Mouse (Mus musculus): ENCODE results near the gene Fmo5. TPM values are rescaled to one million over a fixed set of nuclear protein-coding genes. Genes with fewer than 3 reads are reported as not detected.

Gene Fmo5
- polyA plus RNA-seq, 1 experiment, result 9.9 TPM

DNA sequence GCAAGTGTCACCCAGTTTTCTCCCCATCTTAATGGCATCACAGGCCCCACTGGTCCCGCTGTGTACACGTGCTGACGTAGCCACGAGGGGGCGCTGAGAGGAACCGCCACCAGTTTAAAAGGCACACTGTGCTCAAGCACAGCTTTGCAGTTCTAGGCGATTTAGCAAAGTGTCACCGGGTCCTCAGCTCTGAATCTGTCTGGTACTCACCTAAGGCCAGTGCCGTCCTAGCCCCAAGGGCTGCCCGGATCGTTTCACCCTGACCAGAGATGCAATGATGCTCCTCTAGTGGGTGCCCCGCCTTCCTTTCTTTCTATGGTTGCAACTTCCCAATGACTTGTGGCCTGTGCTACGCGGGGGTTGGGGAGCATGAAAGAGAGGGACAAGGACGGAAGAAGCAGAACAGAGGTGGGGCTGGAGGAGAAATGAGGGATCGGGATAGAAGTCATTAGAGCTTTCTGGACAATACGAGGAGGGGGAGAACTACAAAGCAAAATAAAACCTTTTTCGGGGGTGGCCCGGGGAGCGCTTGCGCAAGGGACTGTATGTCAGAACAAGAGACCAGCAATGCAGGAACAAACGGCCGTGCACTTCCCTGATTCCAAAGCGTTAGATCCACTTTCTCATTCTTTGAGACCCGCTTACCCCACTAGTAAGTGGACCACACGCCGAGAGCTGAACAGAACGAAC lies 52.2 kb downstream of the Fmo5 start:
- H3K4me3 ChIP-seq (ENCODE audit: insufficient read depth, low read depth, low read length), result peak overlapping the region; percentile 55
- no peak overlapping the region for H3K27ac ChIP-seq (ENCODE audit: insufficient read depth, low read depth, low read length)
- TF ChIP-seq CTCF (conservative IDR thresholded peaks at IDR 0.05; ENCODE audit: insufficient read depth, insufficient read length, low read depth, low read length) (peak; percentile 75), POLR2A (IDR thresholded peaks at IDR 0.05; ENCODE audit: low read depth, low read length) (no peak)
- WGBS, result 6% methylated on average over 28 of the region's 28 CpGs
- DNase-seq, result peak; percentile 75
- H3K27me3 ChIP-seq (replicated peaks; ENCODE audit: control insufficient read depth, insufficient read depth, low read length), result no peaks in the 10 kb centered on the region
- H3K4me1 ChIP-seq (ENCODE audit: control insufficient read depth, insufficient read depth, low read length), result peaks cover 6% of the 10 kb centered on the region; the same call in 1 of the 2 replicates
- no peaks in the 10 kb centered on the region for H3K36me3 ChIP-seq (ENCODE audit: control insufficient read depth, insufficient read depth, low read length)

DNA sequence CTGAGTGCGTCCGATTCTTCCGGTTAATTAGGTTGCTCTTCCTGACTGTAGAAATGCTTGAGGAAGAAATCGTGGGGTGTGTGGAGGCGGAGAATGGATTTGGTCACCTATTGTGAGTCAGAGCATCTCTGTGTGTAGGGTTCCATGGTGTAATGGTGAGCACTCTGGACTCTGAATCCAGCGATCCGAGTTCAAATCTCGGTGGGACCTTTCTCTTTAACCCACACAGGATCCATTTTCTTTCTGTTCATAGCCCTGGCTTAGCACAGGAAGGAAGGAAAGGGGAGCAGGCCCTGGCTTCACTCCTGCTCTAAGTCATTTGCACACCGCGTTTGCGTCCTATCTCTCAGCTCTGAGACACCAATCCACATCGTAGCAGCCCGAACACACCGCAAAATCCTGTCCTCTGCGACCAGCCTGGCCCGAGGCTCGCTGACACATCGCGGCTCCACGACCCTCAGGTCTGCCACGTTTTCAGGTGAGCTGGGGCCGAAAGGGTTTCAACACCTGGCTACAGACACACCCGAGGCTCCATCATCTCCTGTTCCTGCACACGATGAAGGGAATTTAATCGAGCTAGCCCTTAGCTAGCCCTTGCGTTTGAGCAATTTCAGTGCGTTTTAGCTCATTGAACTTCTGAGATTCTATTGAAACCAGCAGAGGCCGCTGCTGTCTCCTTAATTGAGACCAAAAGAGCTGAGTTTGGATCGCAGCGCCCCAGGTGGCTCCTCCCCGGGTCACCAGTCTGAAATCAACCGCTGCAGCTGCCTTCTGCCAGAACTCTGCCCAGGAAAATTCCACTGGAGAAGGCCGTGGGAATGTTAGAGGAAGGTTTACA lies 52.9 kb downstream of the Fmo5 start:
- no peak for TF ChIP-seq POLR2A (IDR thresholded peaks at IDR 0.05; ENCODE audit: low read depth, low read length)
- TF ChIP-seq CTCF (conservative IDR thresholded peaks at IDR 0.05; ENCODE audit: insufficient read depth, insufficient read length, low read depth, low read length), result peak; percentile 63

DNA sequence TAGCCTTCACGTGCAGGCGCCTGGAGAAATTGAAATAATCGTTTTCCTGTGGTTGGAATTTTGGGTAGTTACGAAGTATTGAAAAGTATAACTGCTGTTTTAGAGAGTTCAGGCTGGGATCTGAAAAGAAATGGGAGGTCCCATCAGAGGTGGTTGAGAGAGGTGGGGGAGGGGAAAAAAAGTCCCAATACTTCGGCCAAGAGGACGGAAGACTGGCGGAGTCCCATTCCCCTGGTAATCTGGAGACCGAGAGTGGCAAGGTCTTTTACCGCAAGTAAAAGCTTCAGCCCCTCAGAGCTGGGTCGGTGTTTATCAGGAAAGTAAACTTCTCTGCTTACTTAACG lies 53.5 kb downstream of the Fmo5 start:
- H3K4me3 ChIP-seq (ENCODE audit: insufficient read depth, low read depth, low read length), result 0 out of 2 replicates have a peak overlapping the region, but pooled peaks have one; percentile 11
- no peaks in the 10 kb centered on the region for H3K36me3 ChIP-seq (ENCODE audit: control insufficient read depth, insufficient read depth, low read length)
- peaks cover 6% of the 10 kb centered on the region; the same call in 1 of the 2 replicates for H3K4me1 ChIP-seq (ENCODE audit: control insufficient read depth, insufficient read depth, low read length)
- no peaks in the 10 kb centered on the region for H3K27me3 ChIP-seq (replicated peaks; ENCODE audit: control insufficient read depth, insufficient read depth, low read length)
- no peak for DNase-seq
- no peak for TF ChIP-seq POLR2A (IDR thresholded peaks at IDR 0.05; ENCODE audit: low read depth, low read length)
- TF ChIP-seq CTCF (conservative IDR thresholded peaks at IDR 0.05; ENCODE audit: insufficient read depth, insufficient read length, low read depth, low read length), result no peak
- 10% methylated on average over 11 of the region's 11 CpGs for WGBS
- H3K27ac ChIP-seq (ENCODE audit: insufficient read depth, low read depth, low read length), result no peak overlapping the region

More for the DNA sequence above, 52.9 kb downstream of the Fmo5 start:
- no peaks in the 10 kb centered on the region for H3K27me3 ChIP-seq (replicated peaks; ENCODE audit: control insufficient read depth, insufficient read depth, low read length)
- peak overlapping the region; percentile 55 for H3K4me3 ChIP-seq (ENCODE audit: insufficient read depth, low read depth, low read length)
- no peaks in the 10 kb centered on the region for H3K36me3 ChIP-seq (ENCODE audit: control insufficient read depth, insufficient read depth, low read length)
- DNase-seq, result peak; percentile 89
- H3K27ac ChIP-seq (ENCODE audit: insufficient read depth, low read depth, low read length), result no peak overlapping the region
- 3% methylated on average over 33 of the region's 33 CpGs for WGBS
- peaks cover 6% of the 10 kb centered on the region; the same call in 1 of the 2 replicates for H3K4me1 ChIP-seq (ENCODE audit: control insufficient read depth, insufficient read depth, low read length)

GRCm38 (mm10) chr3:97682576-97682975 lies 54.0 kb downstream of the Fmo5 start:
- no peak for DNase-seq
- Histone ChIP-seq H3K27me3 (replicated peaks; ENCODE audit: control insufficient read depth, insufficient read depth, low read length) (no peaks in the 10 kb centered on the region), H3K27ac (ENCODE audit: insufficient read depth, low read depth, low read length) (no peak overlapping the region), H3K36me3 (ENCODE audit: control insufficient read depth, insufficient read depth, low read length) (no peaks in the 10 kb centered on the region), H3K4me1 (ENCODE audit: control insufficient read depth, insufficient read depth, low read length) (peaks cover 6% of the 10 kb centered on the region; the same call in 1 of the 2 replicates), H3K4me3 (ENCODE audit: insufficient read depth, low read depth, low read length) (no peak overlapping the region)
- TF ChIP-seq POLR2A (IDR thresholded peaks at IDR 0.05; ENCODE audit: low read depth, low read length), result no peak
- no peak for TF ChIP-seq CTCF (conservative IDR thresholded peaks at IDR 0.05; ENCODE audit: insufficient read depth, insufficient read length, low read depth, low read length)
- WGBS, result 48% methylated on average over 5 of the region's 5 CpGs

DNA sequence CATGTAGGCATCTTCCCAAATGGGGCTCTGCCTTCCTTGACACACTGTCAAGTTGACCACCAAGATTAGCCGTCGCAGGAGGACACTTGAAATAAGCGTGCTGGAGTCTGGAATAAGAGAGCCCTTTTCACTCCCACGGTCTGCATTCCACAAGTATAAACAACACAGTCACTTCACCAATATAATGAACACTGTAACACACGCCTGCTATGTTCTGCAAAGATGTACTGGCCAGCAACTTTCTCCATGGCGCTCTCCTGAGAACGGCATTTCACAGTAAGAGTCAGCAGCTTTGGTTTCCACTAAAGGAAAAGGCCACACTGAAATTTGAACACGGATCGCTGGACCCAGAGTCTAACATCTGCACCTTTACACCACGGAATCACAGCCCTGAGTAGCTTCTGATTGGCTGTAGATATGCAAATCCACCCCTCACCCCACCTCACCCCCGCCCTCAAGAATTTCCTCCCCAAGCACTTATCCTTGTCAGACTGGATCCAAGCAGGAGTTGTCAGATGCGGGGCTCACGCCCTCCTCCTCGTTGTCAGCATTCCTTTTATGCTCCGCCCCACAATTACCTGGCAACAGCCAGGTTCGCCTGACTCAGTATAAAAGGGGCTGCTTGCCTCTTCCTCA lies 55.1 kb downstream of the Fmo5 start:
- H3K27me3 ChIP-seq (replicated peaks; ENCODE audit: control insufficient read depth, insufficient read depth, low read length), result no peaks in the 10 kb centered on the region
- peak; percentile 43 for DNase-seq
- TF ChIP-seq CTCF (conservative IDR thresholded peaks at IDR 0.05; ENCODE audit: insufficient read depth, insufficient read length, low read depth, low read length) (no peak), POLR2A (IDR thresholded peaks at IDR 0.05; ENCODE audit: low read depth, low read length) (no peak)
- no peaks in the 10 kb centered on the region for H3K36me3 ChIP-seq (ENCODE audit: control insufficient read depth, insufficient read depth, low read length)
- peaks cover 6% of the 10 kb centered on the region; the same call in 1 of the 2 replicates for H3K4me1 ChIP-seq (ENCODE audit: control insufficient read depth, insufficient read depth, low read length)
- no peak overlapping the region for H3K4me3 ChIP-seq (ENCODE audit: insufficient read depth, low read depth, low read length)
- 0 out of 2 replicates have a peak overlapping the region, but pooled peaks have one; percentile 7 for H3K27ac ChIP-seq (ENCODE audit: insufficient read depth, low read depth, low read length)
- WGBS, result 21% methylated on average over 16 of the region's 16 CpGs

GRCm38 (mm10) chr3:97686372-97687117 lies 57.9 kb downstream of the Fmo5 start:
- Histone ChIP-seq H3K4me1 (ENCODE audit: control insufficient read depth, insufficient read depth, low read length) (peaks cover 1% of the 10 kb centered on the region; the same call in 1 of the 2 replicates), H3K27ac (ENCODE audit: insufficient read depth, low read depth, low read length) (no peak overlapping the region), H3K4me3 (ENCODE audit: insufficient read depth, low read depth, low read length) (no peak overlapping the region), H3K27me3 (replicated peaks; ENCODE audit: control insufficient read depth, insufficient read depth, low read length) (no peaks in the 10 kb centered on the region), H3K36me3 (ENCODE audit: control insufficient read depth, insufficient read depth, low read length) (no peaks in the 10 kb centered on the region)
- no peak for DNase-seq
- no peak for TF ChIP-seq CTCF (conservative IDR thresholded peaks at IDR 0.05; ENCODE audit: insufficient read depth, insufficient read length, low read depth, low read length)
- TF ChIP-seq POLR2A (IDR thresholded peaks at IDR 0.05; ENCODE audit: low read depth, low read length), result no peak
- 73% methylated on average over 4 of the region's 4 CpGs for WGBS

Measured in kidney, adult 2 months (tissue).